Mouse (Mus musculus): ENCODE results near the gene Fadd.

The Fadd gene

GRCm38 (mm10) chr7:144582284-144582980 lies at the start of gene Fadd:
TSS of gene Fadd (minus strand) at chr7:144582463.
- peak; percentile 90 for DNase-seq (ENCODE audit: low read depth, low spot score)

- no peak for DNase-seq (ENCODE audit: low read depth, low spot score)
Observed at GRCm38 (mm10) chr7:144630622-144631021, 48.4 kb upstream of the Fadd start.

DNA sequence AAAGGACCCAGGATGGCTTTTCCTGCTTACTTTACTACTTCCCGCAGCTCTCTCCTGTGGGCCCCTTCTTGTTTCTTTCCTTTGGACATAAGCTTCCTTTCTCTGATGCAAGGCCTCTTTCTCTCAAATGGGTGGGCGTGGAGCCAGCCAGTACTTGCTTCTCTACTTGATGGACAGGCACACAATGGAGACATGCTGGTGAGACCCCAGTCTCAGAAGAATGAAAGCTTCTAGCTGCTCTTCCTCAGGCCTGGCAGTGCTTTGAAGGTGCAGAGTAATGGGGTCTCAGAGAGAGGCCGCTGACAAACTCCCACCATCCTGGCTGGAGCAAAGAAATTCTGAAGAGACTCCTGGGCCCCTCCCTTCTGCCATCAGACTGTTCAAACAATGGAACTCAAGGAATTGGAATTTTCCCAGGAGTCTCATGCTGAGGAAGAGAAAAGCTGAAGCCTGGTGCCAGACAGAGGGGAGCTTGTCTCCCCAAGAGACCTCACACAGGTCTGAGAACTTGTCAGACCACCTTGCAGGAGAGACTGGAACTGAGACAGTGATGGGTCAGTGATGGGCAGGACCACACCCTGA lies 46.2 kb upstream of the Fadd start:
- peak; percentile 20 for DNase-seq (ENCODE audit: low read depth, low spot score)

DNA sequence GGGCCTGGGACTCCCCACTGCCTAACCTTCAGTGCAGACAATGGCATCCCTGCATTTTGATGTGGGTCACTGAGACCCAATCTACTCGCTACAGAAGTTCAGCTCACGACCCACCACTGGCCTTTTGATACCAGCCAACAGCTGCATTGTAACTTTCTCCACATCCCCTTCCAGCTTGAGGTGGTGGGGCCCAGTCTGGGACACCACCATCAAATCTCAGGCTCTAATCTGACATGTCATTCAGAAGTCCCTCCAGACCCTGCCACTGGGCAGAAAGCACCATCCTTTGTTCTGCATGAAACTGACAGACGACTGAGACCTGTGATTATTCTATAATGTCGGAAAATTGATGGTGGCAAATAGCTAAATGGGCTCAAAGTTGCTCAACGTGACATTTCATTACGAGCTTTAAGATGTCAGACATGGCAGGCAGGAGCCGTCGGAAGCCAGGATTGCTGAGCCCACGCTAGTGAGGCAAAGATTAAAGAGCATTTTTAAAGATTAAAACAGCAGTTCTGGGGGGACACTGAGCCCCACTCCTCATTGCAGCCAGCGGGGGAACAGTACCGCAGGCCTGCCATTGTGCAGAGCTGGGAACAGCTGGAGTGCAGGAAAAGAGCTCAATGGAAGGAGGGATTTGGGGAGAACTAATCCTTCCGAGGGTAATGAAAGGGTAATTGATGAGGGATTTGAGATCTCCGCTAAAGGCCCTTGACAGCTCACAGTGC lies 45.5 kb upstream of the Fadd start:
- DNase-seq (ENCODE audit: low read depth, low spot score), result peak; percentile 8

GRCm38 (mm10) chr7:144626042-144626441 lies 43.8 kb upstream of the Fadd start:
- DNase-seq (ENCODE audit: low read depth, low spot score), result no peak

GRCm38 (mm10) chr7:144620721-144621681 lies 38.7 kb upstream of the Fadd start:
- DNase-seq (ENCODE audit: low read depth, low spot score), result no peak

DNA sequence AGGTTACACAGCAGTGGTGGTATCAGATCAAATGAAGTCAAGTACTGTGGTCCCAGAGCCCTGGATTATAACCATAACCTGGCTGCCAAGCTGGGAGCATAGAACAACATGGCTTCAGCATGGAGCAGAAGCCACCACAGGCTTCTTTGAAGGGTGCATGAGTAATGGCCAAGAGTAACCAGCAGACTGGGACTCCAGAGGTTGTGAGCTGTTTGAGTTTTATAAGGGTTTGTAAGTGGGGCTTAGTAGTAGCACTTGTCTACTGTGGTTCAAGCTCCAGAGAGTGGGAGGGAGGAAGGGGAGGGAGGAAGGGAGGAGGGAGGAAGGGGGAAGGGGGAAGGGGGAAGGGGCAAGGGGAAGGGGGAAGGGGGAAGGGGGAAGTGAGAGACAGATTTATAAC lies 38.1 kb upstream of the Fadd start:
- DNase-seq (ENCODE audit: low read depth, low spot score), result no peak

GRCm38 (mm10) chr7:144615343-144615742 lies 33.1 kb upstream of the Fadd start:
- DNase-seq (ENCODE audit: low read depth, low spot score), result no peak

- no peak for DNase-seq (ENCODE audit: low read depth, low spot score)
Observed at GRCm38 (mm10) chr7:144612829-144613228, 30.6 kb upstream of the Fadd start.

DNA sequence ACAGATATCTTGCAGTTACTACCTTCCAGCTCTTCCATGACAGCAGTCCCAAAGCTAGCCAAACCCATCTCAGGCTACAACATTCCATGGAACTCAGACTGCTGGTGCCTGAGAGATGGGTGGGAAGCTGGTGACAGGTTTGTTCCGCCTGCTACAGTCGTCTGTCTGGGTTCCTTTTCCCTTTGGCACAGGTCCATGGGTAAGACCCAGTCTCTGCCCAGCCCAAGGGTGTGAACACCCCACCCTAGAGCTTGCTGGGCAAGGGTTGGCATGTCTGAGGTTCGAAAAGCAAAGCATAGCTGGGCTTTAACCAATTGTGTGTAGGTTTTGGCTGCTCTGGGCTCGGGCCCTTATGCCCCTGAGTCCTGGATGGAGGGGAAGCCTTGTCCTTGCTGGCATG lies 30.1 kb upstream of the Fadd start:
- no peak for DNase-seq (ENCODE audit: low read depth, low spot score)

DNA sequence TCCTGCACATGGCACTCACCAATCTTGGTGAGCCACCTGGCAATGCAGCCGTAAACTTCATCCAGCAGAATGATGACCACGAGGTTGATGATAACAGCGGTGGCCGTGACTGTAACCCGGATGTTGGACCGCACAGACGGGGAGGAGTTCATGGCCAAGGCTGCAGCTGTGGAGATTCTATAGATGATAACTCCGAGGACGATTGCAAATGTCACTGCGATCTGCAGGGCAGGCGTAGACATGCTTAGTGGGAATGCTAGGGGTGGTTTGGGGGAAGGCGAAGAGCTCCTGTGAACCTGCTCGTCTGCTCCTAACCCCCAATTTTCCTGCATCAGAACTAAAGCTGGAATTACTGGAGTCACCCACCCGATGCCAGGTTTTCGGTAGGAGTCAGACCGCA lies 29.3 kb upstream of the Fadd start:
- no peak for DNase-seq (ENCODE audit: low read depth, low spot score)

DNA sequence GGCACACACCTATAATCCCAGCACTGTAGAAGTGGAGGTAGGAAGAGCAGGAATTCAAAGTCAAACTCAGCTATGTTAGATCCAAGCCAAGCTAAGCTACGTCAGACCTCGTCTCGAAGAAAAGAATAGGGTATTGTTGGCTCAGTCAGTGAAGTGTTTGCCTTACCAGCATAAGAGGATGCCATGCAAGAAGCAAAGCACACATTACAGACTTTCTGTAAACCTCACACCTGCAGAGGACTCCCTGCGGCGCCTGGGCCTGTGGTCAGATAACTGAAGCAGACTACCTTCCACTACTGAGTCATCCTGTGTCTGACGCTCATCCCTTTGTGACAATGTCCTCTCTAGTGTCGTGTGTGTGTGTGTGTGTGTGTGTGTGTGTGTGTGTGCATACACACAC lies 27.3 kb upstream of the Fadd start:
- DNase-seq (ENCODE audit: low read depth, low spot score), result no peak

DNA sequence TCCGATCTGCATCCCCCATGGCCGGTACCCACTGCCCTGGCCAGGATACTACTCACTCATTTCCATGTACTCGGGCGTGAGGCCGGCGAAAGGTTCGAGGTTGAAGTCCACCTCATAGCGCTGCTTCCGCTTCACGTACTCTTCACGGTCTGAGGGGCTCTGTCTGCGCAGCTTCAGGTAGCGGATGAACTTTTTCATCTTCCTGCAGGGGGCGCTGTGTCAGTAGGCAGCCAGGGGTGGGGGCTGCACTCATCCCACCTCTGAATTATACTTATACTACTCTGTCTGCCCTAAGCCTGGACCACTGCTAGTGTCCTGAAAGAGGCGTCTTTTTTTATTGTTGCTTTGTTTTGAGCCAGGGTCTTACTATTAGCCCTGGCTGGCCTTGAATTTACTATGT lies 25.6 kb upstream of the Fadd start:
- no peak for DNase-seq (ENCODE audit: low read depth, low spot score)

- DNase-seq (ENCODE audit: low read depth, low spot score), result no peak
Observed at GRCm38 (mm10) chr7:144604735-144605134, 22.5 kb upstream of the Fadd start.

DNA sequence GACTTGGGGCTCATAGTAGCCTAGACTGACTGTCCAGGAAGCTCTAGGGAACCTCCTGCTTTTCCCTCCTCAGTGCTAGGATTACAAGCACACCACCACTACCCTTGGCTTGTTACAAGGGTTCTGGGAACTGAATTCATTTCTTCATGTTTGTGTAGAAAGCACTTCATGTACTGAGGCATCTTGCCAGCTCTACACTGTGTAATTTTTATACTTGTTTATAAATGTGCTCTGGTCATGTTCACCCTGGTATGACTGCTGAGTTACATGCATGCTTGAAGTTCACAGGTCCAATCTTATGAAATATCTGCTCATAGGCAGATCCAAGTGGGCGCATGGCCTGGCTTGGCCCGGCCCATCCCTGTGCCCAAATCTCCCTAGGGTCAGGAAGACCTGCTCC lies 22.0 kb upstream of the Fadd start:
- no peak for DNase-seq (ENCODE audit: low read depth, low spot score)

DNA sequence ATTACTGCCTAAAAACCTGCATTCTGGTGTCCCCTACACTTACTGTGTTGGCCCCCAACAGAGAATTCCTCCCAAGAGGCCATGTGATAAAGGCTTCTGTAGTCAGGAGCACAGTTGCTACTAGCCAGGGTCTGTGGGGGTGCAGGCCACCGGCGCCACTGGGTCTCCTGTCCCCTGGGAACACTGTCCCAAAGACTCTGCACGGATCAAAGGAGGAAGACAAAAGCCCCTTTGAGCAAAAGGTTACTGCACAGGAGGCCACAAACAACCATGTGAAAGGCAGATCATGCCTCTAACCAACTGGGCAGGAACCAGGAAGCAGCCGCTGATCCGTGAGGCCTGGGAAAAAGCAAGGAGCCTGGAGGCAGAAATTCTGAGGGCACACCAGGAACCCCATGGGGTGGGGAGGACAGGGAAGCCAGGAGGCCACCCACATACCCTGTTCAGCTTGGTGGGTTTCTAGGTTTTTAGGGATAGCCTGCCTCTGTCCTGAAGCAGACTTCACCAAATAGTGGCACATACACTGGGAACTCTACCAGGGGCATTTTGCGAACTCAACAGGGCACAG lies 18.2 kb upstream of the Fadd start:
- no peak for DNase-seq (ENCODE audit: low read depth, low spot score)

DNA sequence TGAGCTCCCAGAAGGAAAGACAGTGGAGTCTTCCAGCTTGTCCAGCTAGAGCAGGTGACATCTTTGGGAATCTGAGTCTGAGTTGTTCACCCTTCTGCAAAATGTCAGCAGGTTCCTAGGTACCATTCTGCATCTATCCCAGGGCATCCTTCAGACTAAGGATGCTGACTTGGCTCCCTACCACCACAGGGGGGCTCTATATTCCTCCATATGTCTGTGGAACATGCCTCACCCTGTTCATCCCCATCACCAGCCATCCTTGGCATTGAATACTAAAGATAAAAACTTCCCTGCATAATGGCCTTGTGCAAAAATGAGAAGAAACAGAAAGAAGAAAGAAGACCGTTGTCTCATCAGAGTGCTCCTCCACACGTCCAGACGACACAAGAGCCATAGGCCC lies 7.2 kb upstream of the Fadd start:
- DNase-seq (ENCODE audit: low read depth, low spot score), result no peak

GRCm38 (mm10) chr7:144587291-144587690 lies 5.0 kb upstream of the Fadd start:
- no peak for DNase-seq (ENCODE audit: low read depth, low spot score)

DNA sequence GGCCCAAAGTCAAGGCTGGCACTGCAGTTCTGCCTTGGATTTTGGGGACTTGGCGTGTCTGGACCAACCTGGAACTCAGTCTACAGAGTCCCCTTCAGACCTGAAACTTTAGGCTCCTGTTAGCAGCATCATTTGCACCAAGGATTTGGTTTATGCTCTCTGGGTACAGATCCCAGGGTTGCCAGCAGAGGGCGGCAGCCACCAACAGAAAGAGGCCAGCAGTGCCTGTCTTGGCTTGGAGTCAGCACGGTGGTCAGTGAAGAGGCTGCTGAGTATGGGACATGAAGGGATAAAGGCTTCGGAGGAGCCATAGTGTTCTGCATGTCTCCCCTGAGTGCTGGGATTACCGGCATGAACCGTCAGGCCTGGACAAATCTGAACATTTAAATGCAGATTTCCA lies 3.4 kb upstream of the Fadd start:
- peak; percentile 62 for DNase-seq (ENCODE audit: low read depth, low spot score)

DNA sequence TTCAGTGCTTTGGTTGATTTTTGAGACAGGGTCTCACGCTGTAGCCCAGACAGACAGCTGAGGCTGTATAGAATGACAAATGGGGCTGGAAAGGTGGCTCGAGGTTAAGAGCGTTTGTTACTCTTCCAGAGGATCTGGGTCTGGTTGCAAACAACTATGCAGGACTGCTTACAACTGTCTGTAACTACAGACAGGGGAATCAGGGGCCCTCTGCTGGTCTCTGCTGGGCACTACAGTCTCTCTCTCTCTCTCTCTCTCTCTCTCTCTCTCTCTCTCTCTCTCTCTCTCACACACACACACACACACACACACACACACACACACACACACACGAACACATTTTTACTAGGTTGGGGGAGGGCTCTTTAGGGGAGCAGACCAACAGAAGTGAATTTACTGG lies 1.4 kb upstream of the Fadd start:
- DNase-seq (ENCODE audit: low read depth, low spot score), result peak; percentile 32

DNA sequence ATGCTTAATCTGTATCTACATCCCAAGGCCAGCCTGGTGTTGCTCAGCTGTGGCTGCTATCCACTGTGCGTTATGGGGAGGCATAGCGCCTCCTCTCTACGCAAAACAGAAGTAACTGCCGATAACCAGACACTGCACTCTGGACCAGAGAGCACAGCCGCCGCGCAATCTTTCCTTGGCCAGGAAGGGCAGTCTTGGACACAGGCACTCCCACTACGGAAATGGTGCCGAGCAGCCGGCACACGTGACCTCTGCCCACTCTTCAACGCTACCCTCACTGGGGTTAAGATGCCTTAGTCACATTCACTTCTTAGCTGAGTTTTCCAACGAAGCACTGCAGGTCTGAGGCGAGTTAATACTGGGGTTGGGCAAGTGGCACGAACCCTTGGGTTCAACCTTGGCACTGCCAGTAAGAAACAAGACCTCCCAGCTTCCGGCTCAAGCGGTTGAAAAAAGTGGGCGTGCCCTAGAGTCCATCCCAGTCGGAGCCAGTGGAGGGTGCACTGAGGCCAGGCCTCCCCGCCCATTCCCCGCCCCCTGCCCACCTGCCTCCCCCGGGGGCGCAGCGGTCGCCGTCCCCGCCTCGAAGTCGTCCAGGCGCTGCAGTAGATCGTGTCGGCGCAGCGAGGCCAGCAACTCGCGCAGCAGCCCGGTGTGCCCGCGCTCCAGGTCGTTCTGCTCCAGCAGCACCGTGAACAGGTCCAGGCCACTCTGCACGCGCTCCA lies 542 bp downstream of the Fadd start:
- DNase-seq (ENCODE audit: low read depth, low spot score), result peak; percentile 66

Measured in embryo, embryonic 11.5 days (tissue).